Mouse (Mus musculus): ENCODE measurements around the gene Tshz2. TPM values are rescaled to one million over a fixed set of nuclear protein-coding genes. Genes with fewer than 3 reads are reported as not detected.
A peak's percentile ranks its signal among the peaks of the same experiment; 100 is the strongest.
"Not testable (repeated sequence)": the region's sequence is repeated elsewhere in the genome, so short reads cannot be mapped to it uniquely, and the experiment has no call there.

The Tshz2 gene
- polyA plus RNA-seq, 1 experiment from 2014 or later: 8.4 TPM

- ATAC-seq (ENCODE audit: low FRiP score): no peak
- H3K4me2 ChIP-seq: no peak overlapping the region
- H3K9ac ChIP-seq: no peak overlapping the region
- 88% methylated on average over 2 of the region's 2 CpGs for WGBS
- no peak overlapping the region for H3K4me3 ChIP-seq (replicated peaks)
- no peaks in the 10 kb centered on the region for H3K9me3 ChIP-seq
- H3K36me3 ChIP-seq (replicated peaks): no peaks in the 10 kb centered on the region
- H3K27ac ChIP-seq: no peak overlapping the region
- peaks cover 1% of the 10 kb centered on the region; the same call in 1 of the 2 replicates for H3K27me3 ChIP-seq
- no peaks in the 10 kb centered on the region for H3K4me1 ChIP-seq
Measured at GRCm38 (mm10) chr2:169777764-169778163, 145.0 kb downstream of the Tshz2 start.

GRCm38 (mm10) chr2:169778740-169779345 is 146.0 kb downstream of the Tshz2 start:
- Histone ChIP-seq H3K9me3 (no peaks in the 10 kb centered on the region), H3K4me1 (no peaks in the 10 kb centered on the region), H3K9ac (no peak overlapping the region), H3K27me3 (peaks cover 3% of the 10 kb centered on the region; the same call in 1 of the 2 replicates), H3K27ac (no peak overlapping the region), H3K36me3 (replicated peaks) (no peaks in the 10 kb centered on the region), H3K4me3 (replicated peaks) (no peak overlapping the region), H3K4me2 (no peak overlapping the region)
- 94% methylated on average over 6 of the region's 6 CpGs for WGBS
- no peak for ATAC-seq (ENCODE audit: low FRiP score)

GRCm38 (mm10) chr2:169781671-169782070 is 148.9 kb downstream of the Tshz2 start:
- not testable (repeated sequence) for H3K9ac ChIP-seq; H3K36me3 ChIP-seq (replicated peaks); H3K9me3 ChIP-seq; H3K4me2 ChIP-seq; ATAC-seq (ENCODE audit: low FRiP score); H3K4me3 ChIP-seq (replicated peaks); H3K4me1 ChIP-seq; H3K27ac ChIP-seq
- H3K27me3 ChIP-seq: peaks cover 12% of the 10 kb centered on the region; the same call in 1 of the 2 replicates

DNA sequence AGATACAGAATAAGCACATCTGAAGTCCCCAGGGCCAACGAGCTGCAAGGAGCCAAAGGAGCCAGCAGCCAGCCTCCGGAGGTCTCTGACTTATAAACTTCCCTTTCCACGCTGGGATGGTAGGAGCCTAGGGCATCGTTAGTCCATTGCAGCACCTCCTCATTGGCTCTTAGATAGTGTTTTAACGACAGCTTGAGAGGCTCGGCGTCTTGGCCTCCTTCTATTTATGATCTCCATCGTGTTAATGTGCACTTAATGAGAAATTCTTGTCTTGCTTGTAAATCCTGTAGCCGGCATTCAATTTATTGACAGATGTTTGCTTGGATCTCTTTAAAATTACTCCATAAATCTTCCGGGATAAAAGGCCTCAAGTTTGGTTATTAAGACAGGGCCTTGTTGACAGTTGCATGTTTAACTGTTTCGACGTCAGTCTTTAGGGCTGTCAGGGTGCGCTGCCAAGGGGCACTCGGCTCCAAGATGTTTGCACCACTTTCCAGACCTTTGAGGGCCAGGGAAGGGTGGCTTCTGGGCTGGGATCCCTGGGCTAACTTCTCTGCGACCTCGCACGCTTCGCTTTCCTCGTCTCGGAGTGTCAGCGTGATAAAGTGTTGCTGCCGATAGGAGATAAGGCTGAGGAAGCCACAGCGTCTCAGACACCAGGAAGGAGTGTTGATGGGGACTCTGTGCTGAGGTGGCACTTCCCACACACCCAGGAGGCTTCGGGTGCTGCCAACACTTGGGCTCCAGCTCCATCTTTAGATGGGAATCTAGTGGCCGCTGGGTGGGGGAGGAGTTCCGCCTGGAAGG is 150.3 kb downstream of the Tshz2 start:
- Histone ChIP-seq H3K4me3 (replicated peaks) (no peak overlapping the region), H3K9me3 (no peaks in the 10 kb centered on the region), H3K9ac (no peak overlapping the region), H3K27ac (no peak overlapping the region), H3K27me3 (peaks cover 17% of the 10 kb centered on the region), H3K4me2 (no peak overlapping the region), H3K36me3 (replicated peaks) (no peaks in the 10 kb centered on the region), H3K4me1 (peaks cover 11% of the 10 kb centered on the region; the same call in 1 of the 2 replicates)
- ATAC-seq (ENCODE audit: low FRiP score): no peak
- WGBS: 82% methylated on average over 26 of the region's 26 CpGs

- peaks cover 20% of the 10 kb centered on the region for H3K27me3 ChIP-seq
- H3K9ac ChIP-seq: no peak overlapping the region
- 85% methylated on average over 2 of the region's 2 CpGs for WGBS
- H3K4me1 ChIP-seq: peaks cover 11% of the 10 kb centered on the region; the same call in 1 of the 2 replicates
- ATAC-seq (ENCODE audit: low FRiP score): no peak
- H3K27ac ChIP-seq: no peak overlapping the region
- no peak overlapping the region for H3K4me2 ChIP-seq
- H3K36me3 ChIP-seq (replicated peaks): no peaks in the 10 kb centered on the region
- no peak overlapping the region for H3K4me3 ChIP-seq (replicated peaks)
- no peaks in the 10 kb centered on the region for H3K9me3 ChIP-seq
Measured at GRCm38 (mm10) chr2:169783681-169784033, 150.8 kb downstream of the Tshz2 start.

- Histone ChIP-seq H3K9me3 (no peaks in the 10 kb centered on the region), H3K4me2 (no peak overlapping the region), H3K4me3 (replicated peaks) (no peak overlapping the region), H3K27ac (0 out of 2 replicates have a peak overlapping the region, but pooled peaks have one; percentile 32), H3K9ac (no peak overlapping the region), H3K36me3 (replicated peaks) (no peaks in the 10 kb centered on the region), H3K4me1 (peaks cover 23% of the 10 kb centered on the region), H3K27me3 (peaks cover 50% of the 10 kb centered on the region)
- WGBS: 79% methylated on average over 5 of the region's 5 CpGs
- no peak for ATAC-seq (ENCODE audit: low FRiP score)
Measured at GRCm38 (mm10) chr2:169787381-169787780, 154.6 kb downstream of the Tshz2 start.

- Histone ChIP-seq H3K9me3 (no peaks in the 10 kb centered on the region), H3K4me1 (peaks cover 28% of the 10 kb centered on the region), H3K9ac (no peak overlapping the region), H3K4me2 (no peak overlapping the region), H3K36me3 (replicated peaks) (no peaks in the 10 kb centered on the region), H3K27ac (0 out of 2 replicates have a peak overlapping the region, but pooled peaks have one; percentile 32), H3K27me3 (peaks cover 49% of the 10 kb centered on the region), H3K4me3 (replicated peaks) (no peak overlapping the region)
- 59% methylated on average over 11 of the region's 11 CpGs for WGBS
- ATAC-seq (ENCODE audit: low FRiP score): no peak
Measured at GRCm38 (mm10) chr2:169787906-169788305, 155.1 kb downstream of the Tshz2 start.

GRCm38 (mm10) chr2:169790439-169791131 is 157.8 kb downstream of the Tshz2 start:
- 1% methylated on average over 12 of the region's 12 CpGs for WGBS
- H3K9ac ChIP-seq: peak overlapping the region; percentile 17; the same call in 1 of the 2 replicates
- H3K4me3 ChIP-seq (replicated peaks): peak overlapping the region; percentile 18; the same call in 1 of the 2 replicates
- H3K4me1 ChIP-seq: peaks cover 32% of the 10 kb centered on the region
- peaks cover 68% of the 10 kb centered on the region for H3K27me3 ChIP-seq
- H3K4me2 ChIP-seq: peak overlapping the region; percentile 48
- ATAC-seq (ENCODE audit: low FRiP score): peak; percentile 82
- 0 out of 2 replicates have a peak overlapping the region, but pooled peaks have one; percentile 36 for H3K27ac ChIP-seq
- no peaks in the 10 kb centered on the region for H3K9me3 ChIP-seq
- no peaks in the 10 kb centered on the region for H3K36me3 ChIP-seq (replicated peaks)

- Histone ChIP-seq H3K9me3 (no peaks in the 10 kb centered on the region), H3K4me2 (no peak overlapping the region), H3K36me3 (replicated peaks) (no peaks in the 10 kb centered on the region), H3K9ac (no peak overlapping the region), H3K4me1 (peaks cover 25% of the 10 kb centered on the region), H3K27me3 (peaks cover 75% of the 10 kb centered on the region), H3K4me3 (replicated peaks) (no peak overlapping the region), H3K27ac (no peak overlapping the region)
- ATAC-seq (ENCODE audit: low FRiP score): peak; percentile 72; the same call in 1 of the 2 replicates
- WGBS: 10% methylated on average over 3 of the region's 3 CpGs
Measured at GRCm38 (mm10) chr2:169792706-169793105, 159.9 kb downstream of the Tshz2 start.

- Histone ChIP-seq H3K4me2 (no peak overlapping the region), H3K36me3 (replicated peaks) (no peaks in the 10 kb centered on the region), H3K27ac (no peak overlapping the region), H3K4me1 (no peaks in the 10 kb centered on the region), H3K4me3 (replicated peaks) (no peak overlapping the region), H3K9me3 (no peaks in the 10 kb centered on the region), H3K27me3 (peaks cover 25% of the 10 kb centered on the region), H3K9ac (no peak overlapping the region)
- ATAC-seq (ENCODE audit: low FRiP score): no peak
- WGBS: 93% methylated on average over 6 of the region's 6 CpGs
Measured at GRCm38 (mm10) chr2:169802241-169802640, 169.4 kb downstream of the Tshz2 start.

- H3K4me3 ChIP-seq (replicated peaks): no peak overlapping the region
- no peaks in the 10 kb centered on the region for H3K9me3 ChIP-seq
- H3K27me3 ChIP-seq: peaks cover 13% of the 10 kb centered on the region; the same call in 1 of the 2 replicates
- no peak overlapping the region for H3K27ac ChIP-seq
- H3K9ac ChIP-seq: no peak overlapping the region
- no peak overlapping the region for H3K4me2 ChIP-seq
- H3K36me3 ChIP-seq (replicated peaks): no peaks in the 10 kb centered on the region
- no peak for ATAC-seq (ENCODE audit: low FRiP score)
- WGBS: 74% methylated on average over 5 of the region's 5 CpGs
- H3K4me1 ChIP-seq: no peaks in the 10 kb centered on the region
Measured at GRCm38 (mm10) chr2:169804380-169804779, 171.6 kb downstream of the Tshz2 start.

DNA sequence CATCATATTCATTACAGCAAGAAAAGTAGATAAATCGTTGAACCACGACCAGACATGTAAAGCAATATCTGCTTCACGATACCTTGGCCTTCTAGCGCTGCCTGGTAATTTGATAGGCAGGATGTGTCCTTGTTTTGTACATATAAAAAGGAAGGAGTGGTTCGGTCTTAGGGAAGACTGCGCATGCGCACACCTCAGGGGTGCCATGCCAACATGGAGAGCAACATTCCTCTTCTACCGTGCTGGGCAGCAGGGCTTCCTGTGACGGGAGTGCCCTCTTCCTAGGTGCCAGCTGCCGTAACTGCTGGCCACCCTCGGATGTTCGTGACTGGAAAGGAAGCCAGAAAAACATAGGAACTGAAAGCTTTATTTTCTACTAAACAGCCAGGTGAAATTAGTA is 172.7 kb downstream of the Tshz2 start:
- Histone ChIP-seq H3K4me2 (no peak overlapping the region), H3K4me3 (replicated peaks) (no peak overlapping the region), H3K9ac (no peak overlapping the region), H3K4me1 (no peaks in the 10 kb centered on the region), H3K36me3 (replicated peaks) (no peaks in the 10 kb centered on the region), H3K27ac (no peak overlapping the region), H3K9me3 (no peaks in the 10 kb centered on the region), H3K27me3 (0 out of 2 replicates have a peak, but pooled peaks cover 7% of the 10 kb centered on the region)
- 96% methylated on average over 12 of the region's 12 CpGs for WGBS
- no peak for ATAC-seq (ENCODE audit: low FRiP score)

All from forebrain, embryonic 12.5 days (tissue).